Mouse (Mus musculus) kidney, embryonic 14.5 days (tissue): ENCODE results near the gene Zfp72. TPM values are rescaled to one million over a fixed set of nuclear protein-coding genes. Genes with fewer than 3 reads are reported as not detected.

Experiments used
- microRNA counts: library from miRNA; unstranded; fragments of <30 nt; microRNA quantifications from one replicate; lab custom pipeline; 2017
- microRNA-seq: library from miRNA; unstranded; fragments of <30 nt; microRNA quantifications from one replicate; pipeline ENCODE4, GENCODE M21; 2016
- polyA plus RNA-seq: library from polyadenylated mRNA; unstranded; fragments of >200 nt; fragmentation: Nextera tagmentation; extraction: Ambion mirVana; gene quantifications from 2 replicates; pipeline ENCODE4 v1.2.1, GENCODE M21; 2014

The Zfp72 gene
- polyA plus RNA-seq, 1 experiment from 2014 or later = 7.9 TPM

MicroRNAs within 50 kb of the gene (microRNA counts, 519-probe panel; counts per million panel counts)
- not detected for microRNA mmu-miR-692 (lab: Ali Mortazavi, UCI)

Small RNA genes lying within 50 kb of the gene (microRNA-seq; reads per million reads assigned to microRNA genes)
- not detected for gene Mir692-3

Other genes starting within 250 kb of the Zfp72 start
- gene Exoc3, start 182.1 kb downstream of the Zfp72 start, polyA plus RNA-seq = 65.8 and 83.2 TPM in 2 replicates
- gene Ahrr, start 98.5 kb downstream of the Zfp72 start, polyA plus RNA-seq = 0.39 and 0.65 TPM in 2 replicates
- 163 and 185 TPM in 2 replicates for gene Pdcd6, start 73.3 kb downstream of the Zfp72 start, polyA plus RNA-seq
- 162 and 268 TPM in 2 replicates for gene Sdha, start 40.6 kb downstream of the Zfp72 start, polyA plus RNA-seq
- gene Ccdc127, start 40.5 kb downstream of the Zfp72 start, polyA plus RNA-seq = 53.2 and 55.5 TPM in 2 replicates
- not detected in 2 replicates for gene Lrrc14b, start 26.8 kb downstream of the Zfp72 start, polyA plus RNA-seq
- 59.8 and 61.6 TPM in 2 replicates for gene Ftl1-ps1, start 8.9 kb upstream of the Zfp72 start, polyA plus RNA-seq
- 27.3 and 29.3 TPM in 2 replicates for gene Zfp825, start 103.2 kb upstream of the Zfp72 start, polyA plus RNA-seq
- gene Erap1, start 248.7 kb upstream of the Zfp72 start, polyA plus RNA-seq = 10.6 and 16.8 TPM in 2 replicates